Mouse (Mus musculus) thymus, adult 2 months (tissue): ENCODE data around the gene Hist1h4d. TPM values are rescaled to one million over a fixed set of nuclear protein-coding genes. Genes with fewer than 3 reads are reported as not detected.

Experiments
- DNase-seq: peaks from one replicate; pipeline ENCODE4 v3.0.0; 2021
- H3K27ac ChIP-seq: fragments of 200-500 bp; 2 replicates; pipeline ENCODE4 v1.5.1; 2012; ENCODE audit warnings: low read length, control low read depth; ENCODE audit not compliant: control insufficient read depth, insufficient read depth
- H3K27me3 ChIP-seq: fragments of 200-500 bp; 2 replicates; pipeline ENCODE4 v1.6.1; 2012; ENCODE audit warnings: mild to moderate bottlenecking, low read length, moderate library complexity, mixed read lengths; ENCODE audit not compliant: control insufficient read depth, insufficient read depth
- H3K36me3 ChIP-seq: fragments of 200-500 bp; 2 replicates; pipeline ENCODE4 v1.6.1; 2012; ENCODE audit warnings: mild to moderate bottlenecking, low read length, moderate library complexity; ENCODE audit not compliant: control insufficient read depth, insufficient read depth
- H3K4me1 ChIP-seq: fragments of 200-500 bp; replicated peaks from 2 replicates; pipeline ENCODE4 v1.6.1; 2012; ENCODE audit warnings: low read length; ENCODE audit not compliant: control insufficient read depth, insufficient read depth
- H3K4me3 ChIP-seq: fragments of 200-500 bp; 2 replicates; pipeline ENCODE4 v1.5.1; 2012; ENCODE audit warnings: mild to moderate bottlenecking, low read length, control low read depth, moderate library complexity; ENCODE audit not compliant: control insufficient read depth, insufficient read depth
- CTCF ChIP-seq: fragments of 200-500 bp; IDR thresholded peaks from 2 replicates; pipeline ENCODE4 v1.5.1; 2012; ENCODE audit warnings: mild to moderate bottlenecking, control low read depth, low read length, moderate library complexity, borderline replicate concordance; ENCODE audit not compliant: control insufficient read depth, poor library complexity, insufficient read depth; ENCODE audit errors: extremely low read depth
- POLR2A ChIP-seq: fragments of 200-500 bp; IDR thresholded peaks from 2 replicates; pipeline ENCODE4 v1.6.1; 2012; ENCODE audit warnings: mild to moderate bottlenecking, low read length, control low read depth, moderate library complexity; ENCODE audit not compliant: control insufficient read depth, poor library complexity, insufficient read depth; ENCODE audit errors: extremely low read depth
- WGBS: fragments of 180-500 bp; shearing (Covaris S2); methylation state at CpG from one replicate; pipeline ENCODE4 v1.1.7; 2018; 5-methylcytosine and 5-hydroxymethylcytosine counted together
- polyA plus RNA-seq: library from polyadenylated mRNA; depleted of rRNA; stranded (reverse); fragments of >200 nt; gene quantifications from 2 replicates; pipeline ENCODE4 v1.2.3, GENCODE M21; 2012

The Hist1h4d gene
- polyA plus RNA-seq, 1 experiment: 115 TPM

DNA sequence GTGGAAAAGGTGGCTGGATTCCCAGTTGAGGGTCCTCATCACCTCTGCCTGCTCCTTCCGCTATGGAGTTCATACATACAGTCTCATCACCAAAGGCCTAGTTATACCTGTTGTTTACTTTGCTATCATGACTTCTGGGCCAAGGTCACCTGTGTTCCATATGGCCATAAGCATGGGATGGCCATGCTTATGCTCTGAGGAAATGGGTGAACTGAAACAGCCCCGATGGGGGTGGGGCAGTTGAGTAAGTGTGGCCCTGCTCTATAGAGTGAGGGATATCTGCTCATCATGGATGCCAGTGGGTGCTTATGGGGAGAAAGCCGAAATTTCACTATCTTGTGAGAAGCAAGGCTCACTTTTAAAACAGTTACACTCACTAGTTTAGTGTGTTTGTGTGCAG lies 23.7 kb downstream of the Hist1h4d start:
- Histone ChIP-seq H3K27ac (no peak overlapping the region), H3K27me3 (no peaks in the 10 kb centered on the region), H3K4me3 (no peak overlapping the region), H3K4me1 (no peaks in the 10 kb centered on the region), H3K36me3 (no peaks in the 10 kb centered on the region)
- 92% methylated on average over 3 of the region's 3 CpGs for WGBS
- TF ChIP-seq POLR2A (no peak), CTCF (no peak)
- DNase-seq: no peak

- no peak for TF ChIP-seq POLR2A
- no peak for TF ChIP-seq CTCF
- no peaks in the 10 kb centered on the region for H3K27me3 ChIP-seq
- H3K4me1 ChIP-seq: no peaks in the 10 kb centered on the region
Measured at GRCm38 (mm10) chr13:23609209-23609608, 27.8 kb downstream of the Hist1h4d start.

GRCm38 (mm10) chr13:23609844-23610243 lies 28.4 kb downstream of the Hist1h4d start:
- Histone ChIP-seq H3K4me1 (no peaks in the 10 kb centered on the region), H3K36me3 (no peaks in the 10 kb centered on the region), H3K27ac (no peak overlapping the region), H3K27me3 (no peaks in the 10 kb centered on the region), H3K4me3 (no peak overlapping the region)
- DNase-seq: no peak
- TF ChIP-seq CTCF (no peak), POLR2A (no peak)

More at GRCm38 (mm10) chr13:23609209-23609608, 27.8 kb downstream of the Hist1h4d start:
- Histone ChIP-seq H3K36me3 (no peaks in the 10 kb centered on the region), H3K4me3 (no peak overlapping the region), H3K27ac (no peak overlapping the region)
- DNase-seq: no peak
- WGBS: 89% methylated on average over 4 of the region's 4 CpGs

GRCm38 (mm10) chr13:23610393-23610792 lies 29.0 kb downstream of the Hist1h4d start:
- no peak overlapping the region for H3K4me3 ChIP-seq
- DNase-seq: no peak
- H3K27me3 ChIP-seq: no peaks in the 10 kb centered on the region
- H3K27ac ChIP-seq: no peak overlapping the region
- no peaks in the 10 kb centered on the region for H3K4me1 ChIP-seq
- WGBS: 89% methylated on average over 2 of the region's 2 CpGs
- no peaks in the 10 kb centered on the region for H3K36me3 ChIP-seq
- TF ChIP-seq CTCF (no peak), POLR2A (no peak)

DNA sequence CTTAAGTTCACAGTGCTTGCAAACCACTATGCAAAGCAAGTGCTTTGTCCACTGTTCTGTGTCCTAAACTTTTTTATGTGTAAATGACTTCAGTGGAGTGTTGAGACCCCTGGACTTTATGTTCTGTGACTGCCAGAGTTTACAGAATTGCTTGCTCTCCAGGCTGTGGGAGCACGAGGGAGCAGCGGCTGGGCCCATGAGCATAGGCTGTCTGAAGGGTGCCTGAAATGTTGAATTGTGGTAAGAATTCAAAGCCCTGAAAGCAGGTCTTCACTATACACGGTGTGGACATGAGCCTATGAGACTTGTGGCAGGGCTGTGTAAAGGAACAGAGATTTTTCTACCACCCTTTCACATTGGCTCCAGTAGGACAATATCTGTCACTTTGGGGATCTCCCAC lies 30.2 kb downstream of the Hist1h4d start:
- Histone ChIP-seq H3K4me3 (no peak overlapping the region), H3K27me3 (no peaks in the 10 kb centered on the region), H3K27ac (no peak overlapping the region), H3K36me3 (no peaks in the 10 kb centered on the region), H3K4me1 (no peaks in the 10 kb centered on the region)
- no peak for DNase-seq
- no peak for TF ChIP-seq POLR2A
- TF ChIP-seq CTCF: no peak
- WGBS: 95% methylated on average over 3 of the region's 3 CpGs

GRCm38 (mm10) chr13:23620056-23620732 lies 38.8 kb downstream of the Hist1h4d start:
- peaks cover 2% of the 10 kb centered on the region; the same call in 1 of the 2 replicates for H3K4me1 ChIP-seq
- H3K4me3 ChIP-seq: peak overlapping the region; percentile 58
- DNase-seq: no peak
- no peaks in the 10 kb centered on the region for H3K36me3 ChIP-seq
- H3K27ac ChIP-seq: peak overlapping the region; percentile 96
- 21% methylated on average over 12 of the region's 12 CpGs for WGBS
- TF ChIP-seq CTCF: no peak
- TF ChIP-seq POLR2A: no peak
- no peaks in the 10 kb centered on the region for H3K27me3 ChIP-seq
